Mouse (Mus musculus): ENCODE data around the gene Piwil1. TPM values are rescaled to one million over a fixed set of nuclear protein-coding genes. Genes with fewer than 3 reads are reported as not detected.

Piwil1 gene
- polyA plus RNA-seq, 1 experiment from 2014 or later: 0.17 TPM

DNA sequence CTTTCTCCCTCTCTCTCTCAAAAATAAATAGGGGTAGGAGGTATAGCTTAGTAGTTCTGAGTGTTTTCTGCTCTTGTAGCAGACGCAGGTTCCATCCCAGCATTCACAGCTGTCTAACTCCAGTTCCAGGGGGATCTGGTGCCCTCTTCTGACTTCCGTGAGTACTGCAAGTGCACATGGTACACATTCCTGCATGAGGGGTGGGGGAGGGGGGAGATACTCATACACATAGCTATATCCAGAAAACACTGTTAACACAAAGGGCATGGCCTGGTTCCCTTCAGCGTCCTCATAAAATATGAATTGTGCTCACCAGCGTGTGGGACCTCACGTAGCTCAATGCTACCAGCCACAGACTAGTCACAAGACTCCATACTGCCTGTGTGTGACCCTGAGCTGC, 27.0 kb downstream of the Piwil1 start:
- no peak overlapping the region for H3K9ac ChIP-seq (replicated peaks; ENCODE audit: low read depth, low read length)
- 81% methylated on average over 5 of the region's 5 CpGs for WGBS
- no peaks in the 10 kb centered on the region for H3K36me3 ChIP-seq (ENCODE audit: control insufficient read depth, insufficient read depth, low read length)
- H3K4me2 ChIP-seq (ENCODE audit: low read depth, low read length): no peak overlapping the region
- ATAC-seq (ENCODE audit: low read depth): no peak
- no peak overlapping the region for H3K27ac ChIP-seq (ENCODE audit: low read depth, low read length)
- H3K27me3 ChIP-seq (ENCODE audit: control insufficient read depth, insufficient read depth, low read length): no peaks in the 10 kb centered on the region
- no peak overlapping the region for H3K4me3 ChIP-seq (ENCODE audit: low read depth, low read length)
- no peaks in the 10 kb centered on the region for H3K9me3 ChIP-seq (ENCODE audit: control insufficient read depth, low read length)
- no peaks in the 10 kb centered on the region for H3K4me1 ChIP-seq (ENCODE audit: control insufficient read depth, insufficient read depth, low read length)

DNA sequence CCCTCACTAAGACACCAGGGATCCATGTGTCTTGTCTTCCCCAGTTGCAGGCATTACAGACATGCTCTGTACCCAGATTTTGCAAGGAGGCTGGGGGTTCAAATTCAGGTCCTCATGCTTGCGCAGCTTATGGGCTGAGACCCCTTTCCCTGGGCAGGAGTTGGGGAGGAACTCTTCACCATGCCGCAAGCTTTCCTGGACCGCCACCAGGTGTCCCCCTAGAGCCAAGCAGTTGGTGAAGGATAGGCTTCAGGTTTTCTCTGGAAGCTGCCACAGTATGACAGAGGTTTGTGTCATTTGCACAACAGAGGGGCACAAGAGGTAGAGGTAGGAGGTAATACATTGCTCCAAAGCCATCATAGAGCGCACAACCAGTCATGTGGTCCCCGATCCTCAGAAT, 28.3 kb downstream of the Piwil1 start:
- WGBS: 49% methylated on average over 5 of the region's 5 CpGs
- H3K4me1 ChIP-seq (ENCODE audit: control insufficient read depth, insufficient read depth, low read length): no peaks in the 10 kb centered on the region
- no peaks in the 10 kb centered on the region for H3K36me3 ChIP-seq (ENCODE audit: control insufficient read depth, insufficient read depth, low read length)
- no peak overlapping the region for H3K4me2 ChIP-seq (ENCODE audit: low read depth, low read length)
- no peak for ATAC-seq (ENCODE audit: low read depth)
- H3K9me3 ChIP-seq (ENCODE audit: control insufficient read depth, low read length): no peaks in the 10 kb centered on the region
- no peak overlapping the region for H3K4me3 ChIP-seq (ENCODE audit: low read depth, low read length)
- H3K9ac ChIP-seq (replicated peaks; ENCODE audit: low read depth, low read length): no peak overlapping the region
- H3K27ac ChIP-seq (ENCODE audit: low read depth, low read length): no peak overlapping the region
- H3K27me3 ChIP-seq (ENCODE audit: control insufficient read depth, insufficient read depth, low read length): no peaks in the 10 kb centered on the region

DNA sequence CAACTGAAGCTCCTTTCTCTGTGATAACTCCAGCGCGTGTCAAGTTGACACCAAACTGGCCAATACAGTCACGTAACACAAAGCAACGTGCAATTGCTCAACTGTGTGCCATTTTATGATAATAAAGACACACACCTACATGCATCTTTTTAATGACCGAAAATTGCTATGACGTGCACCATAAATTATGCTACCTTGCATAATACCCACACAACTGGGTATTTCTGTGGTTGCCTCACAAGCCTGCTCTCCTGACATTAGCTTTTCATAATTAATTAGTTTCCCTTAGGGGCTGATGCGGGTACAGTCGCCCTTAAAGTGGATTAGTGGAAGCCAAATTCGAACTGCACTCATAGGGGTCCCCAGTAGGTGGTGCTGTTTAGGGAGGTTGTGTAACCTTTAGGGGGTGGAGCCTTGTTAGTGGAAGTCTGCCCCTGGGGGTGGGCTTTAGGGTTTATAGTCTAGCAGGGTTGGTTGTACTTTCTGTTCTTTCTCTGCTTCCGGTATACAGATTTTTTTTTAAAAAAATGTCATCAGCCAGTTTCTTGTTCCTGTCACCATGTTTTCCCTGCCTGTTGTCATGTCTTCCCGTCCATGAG, 30.2 kb downstream of the Piwil1 start:
- WGBS: 67% methylated on average over 11 of the region's 11 CpGs
- no peak overlapping the region for H3K27ac ChIP-seq (ENCODE audit: low read depth, low read length)
- H3K4me1 ChIP-seq (ENCODE audit: control insufficient read depth, insufficient read depth, low read length): no peaks in the 10 kb centered on the region
- no peaks in the 10 kb centered on the region for H3K27me3 ChIP-seq (ENCODE audit: control insufficient read depth, insufficient read depth, low read length)
- ATAC-seq (ENCODE audit: low read depth): no peak
- H3K4me3 ChIP-seq (ENCODE audit: low read depth, low read length): no peak overlapping the region
- H3K9me3 ChIP-seq (ENCODE audit: control insufficient read depth, low read length): no peaks in the 10 kb centered on the region
- no peak overlapping the region for H3K9ac ChIP-seq (replicated peaks; ENCODE audit: low read depth, low read length)
- H3K36me3 ChIP-seq (ENCODE audit: control insufficient read depth, insufficient read depth, low read length): no peaks in the 10 kb centered on the region
- H3K4me2 ChIP-seq (ENCODE audit: low read depth, low read length): no peak overlapping the region

DNA sequence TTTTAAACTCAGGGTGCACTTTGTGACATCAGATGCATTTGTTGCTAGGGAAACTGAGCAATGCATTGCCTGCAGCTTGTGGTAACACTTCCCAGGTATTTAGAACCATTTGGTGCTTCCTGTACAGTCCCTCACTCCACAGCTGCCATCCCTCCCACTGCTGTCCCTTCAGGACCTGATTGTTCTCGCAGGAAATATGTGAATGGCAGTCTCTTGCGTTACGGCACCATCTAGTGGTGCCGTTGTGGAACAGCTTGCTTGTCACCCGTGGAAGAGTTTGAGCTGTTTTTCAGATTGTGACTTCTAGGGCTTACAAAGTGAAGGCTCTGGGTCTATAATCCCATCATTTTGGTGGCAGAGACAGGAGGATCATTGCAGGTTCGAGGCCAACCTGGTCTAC, 31.6 kb downstream of the Piwil1 start:
- no peak overlapping the region for H3K4me2 ChIP-seq (ENCODE audit: low read depth, low read length)
- H3K9ac ChIP-seq (replicated peaks; ENCODE audit: low read depth, low read length): no peak overlapping the region
- H3K4me1 ChIP-seq (ENCODE audit: control insufficient read depth, insufficient read depth, low read length): no peaks in the 10 kb centered on the region
- H3K9me3 ChIP-seq (ENCODE audit: control insufficient read depth, low read length): no peaks in the 10 kb centered on the region
- peak; percentile 54; the same call in 1 of the 2 replicates for ATAC-seq (ENCODE audit: low read depth)
- H3K27me3 ChIP-seq (ENCODE audit: control insufficient read depth, insufficient read depth, low read length): no peaks in the 10 kb centered on the region
- H3K27ac ChIP-seq (ENCODE audit: low read depth, low read length): no peak overlapping the region
- H3K4me3 ChIP-seq (ENCODE audit: low read depth, low read length): no peak overlapping the region
- H3K36me3 ChIP-seq (ENCODE audit: control insufficient read depth, insufficient read depth, low read length): no peaks in the 10 kb centered on the region
- WGBS: 4% methylated on average over 6 of the region's 6 CpGs

DNA sequence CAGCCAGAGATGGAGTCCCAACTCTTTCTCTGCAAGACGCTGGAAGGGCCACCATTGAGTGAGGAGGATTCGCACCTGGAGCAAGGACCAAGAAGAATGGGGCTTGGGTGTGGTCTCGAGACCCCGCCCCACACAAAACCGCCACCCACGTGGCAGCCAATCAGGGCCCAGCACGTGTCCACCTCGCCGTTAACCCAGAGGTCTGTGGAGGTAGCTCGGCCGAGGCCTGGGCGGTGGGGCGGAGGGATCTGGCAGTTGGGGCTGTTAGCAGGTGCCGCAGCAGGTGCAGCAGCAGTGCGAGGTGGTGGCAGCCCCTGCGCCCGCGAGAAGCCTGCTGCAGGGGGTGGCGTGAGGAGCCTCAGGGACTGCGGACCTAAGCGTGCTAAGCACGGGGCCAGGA, 33.6 kb downstream of the Piwil1 start:
- Histone ChIP-seq H3K9me3 (ENCODE audit: control insufficient read depth, low read length) (no peaks in the 10 kb centered on the region), H3K27ac (ENCODE audit: low read depth, low read length) (no peak overlapping the region), H3K27me3 (ENCODE audit: control insufficient read depth, insufficient read depth, low read length) (no peaks in the 10 kb centered on the region), H3K9ac (replicated peaks; ENCODE audit: low read depth, low read length) (no peak overlapping the region), H3K4me3 (ENCODE audit: low read depth, low read length) (no peak overlapping the region), H3K4me1 (ENCODE audit: control insufficient read depth, insufficient read depth, low read length) (no peaks in the 10 kb centered on the region), H3K4me2 (ENCODE audit: low read depth, low read length) (no peak overlapping the region), H3K36me3 (ENCODE audit: control insufficient read depth, insufficient read depth, low read length) (no peaks in the 10 kb centered on the region)
- WGBS: 85% methylated on average over 22 of the region's 22 CpGs
- no peak for ATAC-seq (ENCODE audit: low read depth)

DNA sequence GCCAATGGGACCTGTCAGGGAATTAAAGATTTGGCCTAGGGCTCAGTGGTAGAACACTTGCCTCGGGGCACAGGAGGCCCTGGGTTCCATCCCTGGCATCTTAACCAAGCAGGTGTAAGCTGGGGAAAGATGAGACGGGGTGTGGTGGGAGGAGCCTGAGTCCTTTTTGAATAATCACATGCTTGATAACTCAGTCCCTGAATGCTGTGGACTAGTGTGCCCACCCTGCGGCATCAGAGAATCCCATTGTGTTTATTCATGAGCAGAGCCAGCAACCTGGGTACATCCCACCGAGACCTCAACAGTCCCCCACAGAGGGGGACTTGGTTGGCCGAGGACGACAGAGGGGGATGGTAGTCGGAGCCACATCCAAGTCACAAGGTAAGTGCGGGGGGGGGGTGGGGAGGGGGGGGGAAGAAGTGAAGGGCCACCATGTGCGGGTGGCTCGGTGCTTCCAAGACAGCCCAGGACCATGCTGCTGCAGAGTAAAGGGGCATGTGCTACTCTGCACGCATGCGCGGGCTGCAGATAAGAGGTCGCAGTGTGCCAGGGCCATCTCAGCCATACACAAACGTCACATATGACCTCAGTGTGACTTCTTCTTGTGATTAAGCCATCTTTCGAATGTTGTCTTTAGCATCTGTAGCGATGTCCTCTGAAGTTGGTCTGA, 37.0 kb downstream of the Piwil1 start:
- H3K9ac ChIP-seq (replicated peaks; ENCODE audit: low read depth, low read length): no peak overlapping the region
- H3K4me3 ChIP-seq (ENCODE audit: low read depth, low read length): no peak overlapping the region
- no peaks in the 10 kb centered on the region for H3K4me1 ChIP-seq (ENCODE audit: control insufficient read depth, insufficient read depth, low read length)
- peak; percentile 6; the same call in 1 of the 2 replicates for ATAC-seq (ENCODE audit: low read depth)
- no peaks in the 10 kb centered on the region for H3K27me3 ChIP-seq (ENCODE audit: control insufficient read depth, insufficient read depth, low read length)
- 31% methylated on average over 16 of the region's 17 CpGs for WGBS
- H3K36me3 ChIP-seq (ENCODE audit: control insufficient read depth, insufficient read depth, low read length): no peaks in the 10 kb centered on the region
- H3K4me2 ChIP-seq (ENCODE audit: low read depth, low read length): peak overlapping the region; percentile 26; the same call in 1 of the 2 replicates
- H3K27ac ChIP-seq (ENCODE audit: low read depth, low read length): no peak overlapping the region
- H3K9me3 ChIP-seq (ENCODE audit: control insufficient read depth, low read length): no peaks in the 10 kb centered on the region

DNA sequence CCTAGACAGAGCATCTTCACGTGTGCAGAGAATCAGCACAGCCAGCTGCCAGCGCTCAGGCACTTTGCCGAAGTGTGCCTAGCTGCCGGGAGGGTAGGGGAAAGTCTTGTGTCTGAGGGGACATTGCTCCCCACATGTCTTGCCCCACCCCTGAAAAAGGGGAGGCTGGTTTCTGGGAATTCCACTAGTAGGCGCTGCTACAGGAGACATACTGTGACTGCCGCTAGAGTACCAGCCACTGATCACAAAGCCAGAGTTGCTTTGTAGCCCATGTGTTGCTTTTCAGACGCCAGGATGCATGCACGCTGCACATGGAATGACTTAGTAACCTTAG, 37.5 kb downstream of the Piwil1 start:
- H3K27me3 ChIP-seq (ENCODE audit: control insufficient read depth, insufficient read depth, low read length): no peaks in the 10 kb centered on the region
- H3K27ac ChIP-seq (ENCODE audit: low read depth, low read length): no peak overlapping the region
- no peaks in the 10 kb centered on the region for H3K9me3 ChIP-seq (ENCODE audit: control insufficient read depth, low read length)
- H3K4me3 ChIP-seq (ENCODE audit: low read depth, low read length): no peak overlapping the region
- H3K36me3 ChIP-seq (ENCODE audit: control insufficient read depth, insufficient read depth, low read length): no peaks in the 10 kb centered on the region
- no peaks in the 10 kb centered on the region for H3K4me1 ChIP-seq (ENCODE audit: control insufficient read depth, insufficient read depth, low read length)
- no peak overlapping the region for H3K9ac ChIP-seq (replicated peaks; ENCODE audit: low read depth, low read length)
- no peak for ATAC-seq (ENCODE audit: low read depth)
- peak overlapping the region; percentile 26; the same call in 1 of the 2 replicates for H3K4me2 ChIP-seq (ENCODE audit: low read depth, low read length)
- WGBS: 34% methylated on average over 8 of the region's 8 CpGs

DNA sequence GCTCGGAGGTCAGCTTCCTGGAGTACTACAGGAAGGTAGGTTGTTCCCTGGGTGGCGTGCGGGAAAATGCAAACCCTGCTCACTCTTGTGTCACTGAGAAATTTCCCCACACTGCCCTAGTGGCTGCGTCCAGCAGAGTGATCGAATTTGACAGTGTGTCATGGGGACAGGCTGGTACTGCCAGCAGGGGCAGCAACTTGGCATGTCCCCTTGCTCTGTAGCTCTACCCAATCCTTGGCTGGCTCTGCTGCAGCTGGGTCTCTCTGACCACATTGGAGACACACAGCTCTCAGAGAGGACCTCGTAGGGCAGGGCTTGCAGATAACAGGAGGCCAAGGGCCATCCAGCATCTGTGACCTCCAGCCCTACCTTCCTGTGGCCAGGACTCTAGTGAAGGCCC, 42.0 kb downstream of the Piwil1 start:
- Histone ChIP-seq H3K9me3 (ENCODE audit: control insufficient read depth, low read length) (no peaks in the 10 kb centered on the region), H3K4me1 (ENCODE audit: control insufficient read depth, insufficient read depth, low read length) (no peaks in the 10 kb centered on the region), H3K36me3 (ENCODE audit: control insufficient read depth, insufficient read depth, low read length) (no peaks in the 10 kb centered on the region), H3K4me3 (ENCODE audit: low read depth, low read length) (no peak overlapping the region), H3K4me2 (ENCODE audit: low read depth, low read length) (no peak overlapping the region), H3K9ac (replicated peaks; ENCODE audit: low read depth, low read length) (no peak overlapping the region), H3K27me3 (ENCODE audit: control insufficient read depth, insufficient read depth, low read length) (no peaks in the 10 kb centered on the region), H3K27ac (ENCODE audit: low read depth, low read length) (no peak overlapping the region)
- ATAC-seq (ENCODE audit: low read depth): no peak
- WGBS: 89% methylated on average over 6 of the region's 6 CpGs

DNA sequence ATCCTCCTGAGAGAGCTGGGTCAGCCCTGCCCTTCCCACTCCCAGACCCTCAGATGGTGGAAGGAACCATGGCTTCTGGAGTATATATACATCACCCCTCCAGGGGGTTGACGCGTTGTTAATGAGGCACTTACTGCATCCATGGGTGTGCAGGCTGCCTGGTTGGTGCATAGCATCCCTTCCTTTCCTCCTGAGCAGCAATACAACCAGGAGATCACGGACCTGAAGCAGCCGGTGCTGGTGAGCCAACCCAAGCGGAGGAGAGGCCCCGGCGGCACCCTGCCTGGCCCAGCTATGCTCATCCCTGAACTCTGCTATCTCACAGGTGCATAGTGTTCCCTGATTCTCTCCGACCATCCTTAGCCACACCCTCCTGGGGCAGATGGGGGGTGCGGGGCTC, 42.9 kb downstream of the Piwil1 start:
- 74% methylated on average over 9 of the region's 9 CpGs for WGBS

More for the DNA sequence above, 42.9 kb downstream of the Piwil1 start:
- no peak overlapping the region for H3K27ac ChIP-seq (ENCODE audit: low read depth, low read length)
- no peak overlapping the region for H3K9ac ChIP-seq (replicated peaks; ENCODE audit: low read depth, low read length)
- no peaks in the 10 kb centered on the region for H3K36me3 ChIP-seq (ENCODE audit: control insufficient read depth, insufficient read depth, low read length)
- H3K4me3 ChIP-seq (ENCODE audit: low read depth, low read length): no peak overlapping the region
- ATAC-seq (ENCODE audit: low read depth): no peak
- no peaks in the 10 kb centered on the region for H3K27me3 ChIP-seq (ENCODE audit: control insufficient read depth, insufficient read depth, low read length)
- H3K4me1 ChIP-seq (ENCODE audit: control insufficient read depth, insufficient read depth, low read length): no peaks in the 10 kb centered on the region
- no peak overlapping the region for H3K4me2 ChIP-seq (ENCODE audit: low read depth, low read length)
- H3K9me3 ChIP-seq (ENCODE audit: control insufficient read depth, low read length): no peaks in the 10 kb centered on the region
